Mouse (Mus musculus) kidney, postnatal 0 days (tissue): ENCODE measurements around the gene Prkra. TPM values are rescaled to one million over a fixed set of nuclear protein-coding genes. Genes with fewer than 3 reads are reported as not detected.

Experiments
- ATAC-seq: fragments of 200-750 bp; cut with Nextera tagmentation; replicated peaks from 2 replicates; pipeline ENCODE4 v1.8.0; 2017; ENCODE audit warnings: low read depth, moderate number of reproducible peaks, moderate TSS enrichment, moderate library complexity; ENCODE audit not compliant: low FRiP score
- DNase-seq: peaks from one replicate; pipeline ENCODE4 v3.0.0-alpha.2; 2016; ENCODE audit warnings: low spot score
- H3K27ac ChIP-seq: fragments of 300-500 bp; sonication (generic); 2 replicates; pipeline ENCODE4 v1.5.1; 2014; ENCODE audit warnings: mild to moderate bottlenecking
- H3K27me3 ChIP-seq: fragments of 300-500 bp; sonication (generic); 2 replicates; pipeline ENCODE4 v1.6.1; 2014; ENCODE audit warnings: low read length, mixed read lengths; ENCODE audit not compliant: insufficient read depth
- H3K36me3 ChIP-seq: fragments of 300-500 bp; sonication (generic); 2 replicates; pipeline ENCODE4 v1.6.1; 2014; ENCODE audit warnings: low read length, mixed read lengths; ENCODE audit not compliant: insufficient read depth
- H3K4me1 ChIP-seq: fragments of 300-500 bp; sonication (generic); replicated peaks from 2 replicates; pipeline ENCODE4 v1.6.1; 2014; ENCODE audit warnings: antibody characterized with exemption, low read length, mixed read lengths; ENCODE audit not compliant: insufficient read depth
- H3K4me2 ChIP-seq: fragments of 300-500 bp; sonication (generic); 2 replicates; pipeline ENCODE4 v1.6.1; 2014; ENCODE audit warnings: mild to moderate bottlenecking, low read length, moderate library complexity, mixed read lengths
- H3K4me3 ChIP-seq: fragments of 300-500 bp; sonication (generic); replicated peaks from 2 replicates; pipeline ENCODE4 v1.5.1; 2014; ENCODE audit warnings: low read depth, low read length
- H3K9ac ChIP-seq: fragments of 300-500 bp; sonication (generic); 2 replicates; pipeline ENCODE4 v1.6.1; 2014; ENCODE audit warnings: low read depth, low read length
- H3K9me3 ChIP-seq: fragments of 300-500 bp; sonication (generic); replicated peaks from 2 replicates; pipeline ENCODE4 v1.6.1; 2016; ENCODE audit warnings: low read length, inconsistent platforms, mixed read lengths
- CTCF ChIP-seq: IDR thresholded peaks from 2 replicates; pipeline ENCODE4 v1.5.1; 2016; ENCODE audit warnings: antibody characterized with exemption, low read depth, mild to moderate bottlenecking, moderate library complexity
- WGBS: fragments of 180-500 bp; shearing (Covaris S2); extraction: QIAGEN DNeasy Blood & Tissue Kit; methylation state at CpG from one replicate; pipeline ENCODE4 v1.1.7; 2014; 5-methylcytosine and 5-hydroxymethylcytosine counted together
- polyA plus RNA-seq: library from polyadenylated mRNA; unstranded; fragments of >200 nt; fragmentation: Nextera tagmentation; extraction: Ambion mirVana; gene quantifications from 2 replicates; pipeline ENCODE4 v1.2.1, GENCODE M21; 2015

The Prkra gene
- polyA plus RNA-seq, 1 experiment from 2014 or later, result 61.3 TPM

- Histone ChIP-seq H3K4me3 (no peak overlapping the region), H3K27ac (no peak overlapping the region), H3K27me3 (no peaks in the 10 kb centered on the region), H3K9ac (no peak overlapping the region), H3K9me3 (no peaks in the 10 kb centered on the region), H3K36me3 (peaks cover 52% of the 10 kb centered on the region), H3K4me1 (no peaks in the 10 kb centered on the region), H3K4me2 (no peak overlapping the region)
- ATAC-seq (no peak), DNase-seq (no peak)
- 77% methylated on average over 3 of the region's 3 CpGs for WGBS
- no peak for TF ChIP-seq CTCF
Observed at GRCm38 (mm10) chr2:76686986-76687385, 39.2 kb upstream of the Prkra start.

GRCm38 (mm10) chr2:76682301-76682700 lies 34.5 kb upstream of the Prkra start:
- peaks cover 48% of the 10 kb centered on the region for H3K36me3 ChIP-seq
- H3K4me2 ChIP-seq, result no peak overlapping the region
- 84% methylated on average over 8 of the region's 8 CpGs for WGBS
- H3K27me3 ChIP-seq, result no peaks in the 10 kb centered on the region
- ATAC-seq (no peak), DNase-seq (no peak)
- no peak overlapping the region for H3K27ac ChIP-seq
- H3K4me1 ChIP-seq, result no peaks in the 10 kb centered on the region
- H3K9ac ChIP-seq, result no peak overlapping the region
- TF ChIP-seq CTCF, result no peak
- no peaks in the 10 kb centered on the region for H3K9me3 ChIP-seq
- H3K4me3 ChIP-seq, result no peak overlapping the region

GRCm38 (mm10) chr2:76676401-76677226 lies 28.8 kb upstream of the Prkra start:
- H3K27ac ChIP-seq, result 0 out of 2 replicates have a peak overlapping the region, but pooled peaks have one; percentile 27
- no peak for TF ChIP-seq CTCF
- H3K9me3 ChIP-seq, result no peaks in the 10 kb centered on the region
- H3K36me3 ChIP-seq, result 0 out of 2 replicates have a peak, but pooled peaks cover 3% of the 10 kb centered on the region
- DNase-seq (peak; percentile 40), ATAC-seq (no peak)
- 0 out of 2 replicates have a peak overlapping the region, but pooled peaks have one; percentile 88 for H3K9ac ChIP-seq
- peaks cover 10% of the 10 kb centered on the region; the same call in 1 of the 2 replicates for H3K4me1 ChIP-seq
- H3K4me3 ChIP-seq, result peak overlapping the region; percentile 83
- peak overlapping the region; percentile 60 for H3K4me2 ChIP-seq
- 31% methylated on average over 13 of the region's 13 CpGs for WGBS
- H3K27me3 ChIP-seq, result no peaks in the 10 kb centered on the region

DNA sequence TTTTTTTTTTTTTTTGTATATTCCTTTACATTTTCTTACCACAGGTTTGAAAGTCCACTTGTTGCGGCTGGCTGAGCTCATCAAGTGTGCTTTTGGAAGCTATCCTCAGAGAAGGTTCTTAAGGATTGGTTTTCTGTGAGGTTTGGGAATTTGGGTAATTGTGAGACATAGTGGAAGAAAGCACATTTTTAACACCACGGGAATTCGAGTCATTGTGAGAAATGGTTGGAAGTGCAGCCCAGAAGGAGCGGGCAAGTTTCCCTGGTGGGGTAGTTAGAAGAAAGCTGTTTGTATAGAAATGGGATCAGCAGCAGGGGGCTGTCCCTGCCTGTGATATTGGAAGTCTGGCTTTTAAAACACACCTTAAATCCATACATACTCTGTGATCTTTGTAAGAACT lies 28.1 kb upstream of the Prkra start:
- Histone ChIP-seq H3K4me1 (peaks cover 11% of the 10 kb centered on the region; the same call in 1 of the 2 replicates), H3K27ac (no peak overlapping the region), H3K9ac (peak overlapping the region; percentile 88), H3K36me3 (0 out of 2 replicates have a peak, but pooled peaks cover 3% of the 10 kb centered on the region), H3K4me3 (peak overlapping the region; percentile 83), H3K27me3 (no peaks in the 10 kb centered on the region), H3K9me3 (no peaks in the 10 kb centered on the region), H3K4me2 (peak overlapping the region; percentile 60)
- 4% methylated on average over 4 of the region's 4 CpGs for WGBS
- no peak for ATAC-seq
- TF ChIP-seq CTCF, result no peak
- no peak for DNase-seq

DNA sequence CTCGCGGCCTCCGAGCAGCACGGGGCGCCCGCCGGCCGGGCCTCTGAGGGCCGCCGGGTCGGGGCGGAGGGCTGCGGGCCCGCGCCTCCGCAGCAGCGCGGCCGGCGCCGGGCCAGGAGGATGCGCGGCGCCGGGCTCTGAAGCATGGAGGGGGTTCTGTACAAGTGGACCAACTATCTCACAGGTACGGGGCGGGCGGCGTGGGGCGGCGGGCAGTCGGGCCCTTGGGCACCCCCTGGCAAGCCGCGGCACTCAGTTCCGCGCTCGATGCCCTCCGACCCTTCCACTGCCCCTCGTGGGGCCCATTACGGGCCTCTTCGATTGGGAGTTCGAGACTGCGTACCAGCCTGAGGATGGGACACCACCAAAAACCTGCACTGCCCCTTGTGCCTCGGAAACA lies 27.6 kb upstream of the Prkra start:
- Histone ChIP-seq H3K9me3 (no peaks in the 10 kb centered on the region), H3K36me3 (0 out of 2 replicates have a peak, but pooled peaks cover 3% of the 10 kb centered on the region), H3K27me3 (no peaks in the 10 kb centered on the region), H3K4me3 (peak overlapping the region; percentile 83), H3K27ac (peak overlapping the region; percentile 89), H3K4me2 (peak overlapping the region; percentile 60), H3K4me1 (peaks cover 11% of the 10 kb centered on the region; the same call in 1 of the 2 replicates), H3K9ac (peak overlapping the region; percentile 88)
- peak; percentile 53 for ATAC-seq
- no peak for TF ChIP-seq CTCF
- WGBS, result 0% methylated on average over 26 of the region's 44 CpGs
- DNase-seq, result peak; percentile 35

- 5% methylated on average over 42 of the region's 52 CpGs for WGBS
- peak; percentile 64 for ATAC-seq
Observed at GRCm38 (mm10) chr2:76674725-76675427, 27.1 kb upstream of the Prkra start, which contains the start of gene Plekha3. Plekha3 (plus strand) TSS chr2:76675281.

More at GRCm38 (mm10) chr2:76674725-76675427, 27.1 kb upstream of the Prkra start, which contains the start of gene Plekha3:
- DNase-seq, result peak; percentile 94
- Histone ChIP-seq H3K9me3 (no peaks in the 10 kb centered on the region), H3K4me2 (peak within 1 kb of the TSS; percentile 60), H3K9ac (peak within 1 kb of the TSS; percentile 88), H3K4me3 (peak within 1 kb of the TSS; percentile 83), H3K4me1 (peaks cover 11% of the 10 kb centered on the region; the same call in 1 of the 2 replicates), H3K27me3 (no peaks in the 10 kb centered on the region), H3K27ac (peak within 1 kb of the TSS; percentile 89), H3K36me3 (0 out of 2 replicates have a peak, but pooled peaks cover 3% of the 10 kb centered on the region)
- TF ChIP-seq CTCF, result no peak
